Mouse (Mus musculus) common myeloid progenitor, adult 5-6 weeks (primary cell): ENCODE measurements at regions not wholly inside any gene's neighbourhood (a gene's known extent, or its start where the extent isn't known, plus 50 kb on each side); places are given as distances from the start of the nearest gene placed in this dataset.
"Not testable (repeated sequence)": the region's sequence is repeated elsewhere in the genome, so short reads cannot be mapped to it uniquely, and the experiment has no call there.

Experiments
- ATAC-seq: replicated peaks from 2 replicates; pipeline ENCODE4 v1.8.0; 2016; ENCODE audit warnings: low read depth, mild to moderate bottlenecking, moderate TSS enrichment, inconsistent platforms; ENCODE audit not compliant: poor library complexity, severe bottlenecking

GRCm38 (mm10) chr12:8070788-8071187 lies 93.3 kb downstream of the Apob start:
- no peak for ATAC-seq

- ATAC-seq: no peak
Observed at GRCm38 (mm10) chr12:8071286-8071685, 93.8 kb downstream of the Apob start.

- ATAC-seq: no peak
Observed at GRCm38 (mm10) chr12:8076010-8076540, 98.6 kb downstream of the Apob start.

- ATAC-seq: no peak
Observed at GRCm38 (mm10) chr12:8077346-8077745, 99.9 kb downstream of the Apob start.

- no peak for ATAC-seq
Observed at GRCm38 (mm10) chr12:8078046-8078445, 100.6 kb downstream of the Apob start.

GRCm38 (mm10) chr12:8082688-8083661 lies 105.5 kb downstream of the Apob start:
- no peak for ATAC-seq

GRCm38 (mm10) chr12:8087958-8088357 lies 110.5 kb downstream of the Apob start:
- ATAC-seq: no peak

- ATAC-seq: no peak
Observed at GRCm38 (mm10) chr12:8089423-8090278, 112.2 kb downstream of the Apob start.

GRCm38 (mm10) chr12:8090279-8090626 lies 112.8 kb downstream of the Apob start:
- peak; percentile 29; the same call in 1 of the 2 replicates for ATAC-seq

GRCm38 (mm10) chr12:8093437-8093836 lies 114.5 kb upstream of the Ldah start:
- ATAC-seq: no peak

- ATAC-seq: no peak
Observed at GRCm38 (mm10) chr12:8095946-8096345, 112.0 kb upstream of the Ldah start.

- not testable (repeated sequence) for ATAC-seq
Observed at GRCm38 (mm10) chr12:8098395-8098794, 109.5 kb upstream of the Ldah start.

GRCm38 (mm10) chr12:8099114-8099513 lies 108.8 kb upstream of the Ldah start:
- ATAC-seq: peak; percentile 60; the same call in 1 of the 2 replicates

- ATAC-seq: 0 out of 2 replicates have a peak, but pooled peaks have one; percentile 32
Observed at GRCm38 (mm10) chr12:8099821-8100220, 108.1 kb upstream of the Ldah start.

GRCm38 (mm10) chr12:8101837-8102236 lies 106.1 kb upstream of the Ldah start:
- ATAC-seq: no peak

- ATAC-seq: no peak
Observed at GRCm38 (mm10) chr12:8103259-8103658, 104.6 kb upstream of the Ldah start.

GRCm38 (mm10) chr12:8107137-8107536 lies 100.8 kb upstream of the Ldah start:
- no peak for ATAC-seq

- ATAC-seq: 0 out of 2 replicates have a peak, but pooled peaks have one; percentile 25
Observed at GRCm38 (mm10) chr12:8109203-8109770, 98.6 kb upstream of the Ldah start.

- no peak for ATAC-seq
Observed at GRCm38 (mm10) chr12:8109876-8110275, 98.0 kb upstream of the Ldah start.

GRCm38 (mm10) chr12:8110297-8110696 lies 97.6 kb upstream of the Ldah start:
- ATAC-seq: no peak
